Mouse (Mus musculus): ENCODE results near the gene Selenoo.
A peak's percentile ranks its signal among the peaks of the same experiment; 100 is the strongest.

Gene Selenoo

DNA sequence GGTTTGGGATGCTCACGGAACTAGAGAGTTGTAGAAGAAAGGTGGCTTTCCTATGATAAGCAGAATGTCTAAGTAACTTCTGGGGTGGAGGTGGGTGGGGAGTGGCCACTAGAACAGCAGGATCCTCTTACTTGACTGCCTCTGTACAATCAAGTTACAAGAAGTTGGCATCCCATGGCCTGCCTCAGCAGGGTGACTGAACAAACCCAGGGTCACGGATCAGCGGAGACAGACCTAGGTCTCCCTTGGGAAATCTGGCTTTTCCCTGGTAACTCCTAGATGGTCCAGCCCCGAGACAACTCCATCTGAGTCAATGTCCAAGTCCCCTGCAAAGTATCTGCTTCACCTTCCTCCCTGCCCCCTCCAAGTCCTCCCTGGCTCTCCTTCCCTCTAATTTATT, 59.0 kb downstream of the Selenoo start:
- DNase-seq (ENCODE audit: inconsistent age in 2 of 2, low spot score in 1 of 2), result no peak

DNA sequence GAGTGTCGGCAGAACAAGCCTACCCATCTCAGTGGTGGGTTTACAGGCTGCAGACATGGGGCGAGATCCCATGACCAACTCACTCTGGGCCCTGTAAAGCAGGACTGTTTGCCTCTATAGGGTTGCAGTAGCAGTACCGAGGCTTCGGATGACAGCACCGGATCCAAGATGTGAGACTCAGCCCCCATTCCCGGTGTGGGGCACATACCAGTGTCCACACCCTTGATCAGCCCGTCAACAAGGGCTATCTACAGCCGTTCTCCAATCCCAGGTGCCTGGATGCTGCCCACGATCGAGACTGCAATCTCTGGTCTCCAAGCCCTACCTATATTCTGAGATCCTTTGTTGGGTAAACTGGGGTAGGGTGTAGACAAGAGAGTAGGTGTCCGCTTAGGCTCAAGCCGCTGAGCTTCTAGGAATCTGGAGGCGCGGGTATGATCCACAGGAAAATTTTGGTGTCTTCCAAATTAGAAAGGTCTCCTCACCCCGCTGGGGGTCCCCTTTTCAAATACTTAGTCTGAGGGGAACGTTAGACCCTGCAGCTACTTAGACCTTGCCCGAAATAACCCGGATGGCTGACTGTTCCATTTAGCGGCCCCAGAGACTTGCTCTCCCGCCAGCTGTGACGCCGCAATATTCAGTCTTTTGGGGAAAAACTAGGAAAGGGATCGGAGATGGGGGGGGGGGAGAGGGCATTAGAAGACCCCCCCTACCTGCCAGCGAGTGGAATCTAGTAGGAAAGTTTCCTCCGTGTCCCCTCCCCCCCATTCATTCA, 59.8 kb downstream of the Selenoo start:
- DNase-seq (ENCODE audit: inconsistent age in 2 of 2, low spot score in 1 of 2), result no peak

DNA sequence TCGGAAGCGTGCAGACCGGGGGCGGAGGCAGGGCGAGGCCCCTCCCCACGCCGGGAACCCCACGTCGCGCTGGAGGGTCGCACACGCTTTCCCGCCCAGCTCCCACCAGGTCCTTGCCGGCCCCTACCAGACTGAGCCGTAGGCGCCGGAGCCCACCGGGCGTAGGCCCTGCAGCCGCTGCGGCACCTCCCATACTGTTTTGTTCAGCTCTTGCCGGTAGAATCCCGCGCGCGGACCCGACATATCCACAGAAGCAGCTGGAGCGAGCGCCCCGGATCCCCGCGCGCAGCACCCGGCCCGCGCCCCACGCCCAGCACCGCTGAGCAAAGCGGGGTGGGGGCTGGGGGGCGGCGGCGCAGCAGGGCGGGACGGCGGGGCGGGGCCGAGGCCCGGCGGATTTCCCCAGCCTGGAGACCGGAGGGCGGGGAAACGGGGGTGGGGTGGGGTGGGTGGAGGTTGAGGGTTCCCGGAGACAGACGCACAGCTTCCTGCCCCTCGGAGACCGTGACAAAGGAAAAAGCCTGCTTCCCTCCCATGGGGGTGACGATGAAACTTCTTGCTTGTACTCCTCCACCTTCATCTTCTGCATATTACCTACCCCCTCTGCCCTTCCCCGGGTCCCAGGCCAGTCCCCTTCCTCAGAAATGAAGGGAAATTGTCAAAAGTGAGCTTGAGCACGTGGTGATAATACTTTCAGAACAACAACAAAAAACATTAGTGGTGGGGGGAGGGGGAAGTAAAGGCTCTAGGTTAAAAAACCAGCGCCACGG, 60.6 kb downstream of the Selenoo start, which contains the start of gene Mapk11:
Gene Mapk11 (minus strand): TSS at position 358 of the 770 bp plus-strand sequence.
- DNase-seq (ENCODE audit: inconsistent age in 2 of 2, low spot score in 1 of 2), result peak in 1 of 2 experiments; percentile 79
